Mouse (Mus musculus) stomach, postnatal 0 days (tissue): Measurements from ENCODE around the gene Gm49336. TPM values are rescaled to one million over a fixed set of nuclear protein-coding genes. Genes with fewer than 3 reads are reported as not detected.

ENCODE experiments used
- ATAC-seq: fragments of 200-750 bp; cut with Nextera tagmentation; 2 replicates; pipeline ENCODE4 v1.8.0; 2017; ENCODE audit not compliant: low FRiP score, low TSS enrichment
- DNase-seq: peaks from one replicate; pipeline ENCODE4 v3.0.0-alpha.2; 2016; ENCODE audit warnings: low spot score
- H3K27ac ChIP-seq: fragments of 300-500 bp; sonication (generic); replicated peaks from 2 replicates; pipeline ENCODE4 v1.5.1; 2014; ENCODE audit warnings: mild to moderate bottlenecking, control low read depth
- H3K27me3 ChIP-seq: fragments of 300-500 bp; sonication (generic); 2 replicates; pipeline ENCODE4 v1.6.1; 2014; ENCODE audit warnings: low read length; ENCODE audit not compliant: control insufficient read depth, insufficient read depth
- H3K36me3 ChIP-seq: fragments of 300-500 bp; sonication (generic); 2 replicates; pipeline ENCODE4 v1.6.1; 2014; ENCODE audit warnings: low read length, mixed read lengths; ENCODE audit not compliant: control insufficient read depth, insufficient read depth
- H3K4me1 ChIP-seq: fragments of 300-500 bp; sonication (generic); replicated peaks from 2 replicates; pipeline ENCODE4 v1.6.1; 2014; ENCODE audit warnings: antibody characterized with exemption; ENCODE audit not compliant: control insufficient read depth, insufficient read depth
- H3K4me2 ChIP-seq: fragments of 300-500 bp; sonication (generic); replicated peaks from 2 replicates; pipeline ENCODE4 v1.6.1; 2014; ENCODE audit warnings: low read depth, mild to moderate bottlenecking, control low read depth, moderate library complexity
- H3K4me3 ChIP-seq: fragments of 300-500 bp; sonication (generic); 2 replicates; pipeline ENCODE4 v1.5.1; 2014; ENCODE audit warnings: low read depth, low read length, control low read depth
- H3K9ac ChIP-seq: fragments of 300-500 bp; sonication (generic); 2 replicates; pipeline ENCODE4 v1.6.1; 2014; ENCODE audit warnings: mild to moderate bottlenecking, low read length, control low read depth, mixed read lengths
- H3K9me3 ChIP-seq: fragments of 300-500 bp; sonication (generic); 2 replicates; pipeline ENCODE4 v1.6.1; 2016; ENCODE audit warnings: low read length; ENCODE audit not compliant: control insufficient read depth
- CTCF ChIP-seq: IDR thresholded peaks from 2 replicates; pipeline ENCODE4 v1.5.1; 2016; ENCODE audit warnings: antibody characterized with exemption, low read depth, mild to moderate bottlenecking, moderate library complexity
- EP300 ChIP-seq: optimal IDR thresholded peaks from 2 replicates; pipeline ENCODE3; 2016; ENCODE audit warnings: antibody characterized with exemption
- whole genome bisulfite sequencing: fragments of 180-500 bp; shearing (Covaris S2); extraction: QIAGEN DNeasy Blood & Tissue Kit; methylation state at CpG from one replicate; pipeline ENCODE4 v1.1.7; 2014; 5-methylcytosine and 5-hydroxymethylcytosine counted together
- polyA plus RNA-seq: library from polyadenylated mRNA; unstranded; fragments of >200 nt; fragmentation: Nextera tagmentation; extraction: Ambion mirVana; gene quantifications from 2 replicates; pipeline ENCODE4 v1.2.1, GENCODE M21; 2015

Gm49336 gene
- 25.8 and 25.9 TPM in 2 replicates for polyA plus RNA-seq

- no peaks in the 10 kb centered on the region for H3K9me3 ChIP-seq
- DNase-seq: peak; percentile 99
- ATAC-seq: peak; percentile 100
- H3K4me1 ChIP-seq: no peaks in the 10 kb centered on the region
- peak within 1 kb of the TSS; percentile 95 for H3K4me2 ChIP-seq
- TF ChIP-seq CTCF (peak; percentile 24; the same call in 1 of the 2 replicates), EP300 (peak; percentile 99)
- no peaks in the 10 kb centered on the region for H3K36me3 ChIP-seq
- no peaks in the 10 kb centered on the region for H3K27me3 ChIP-seq
- H3K4me3 ChIP-seq: peak within 1 kb of the TSS; percentile 93
- H3K9ac ChIP-seq: peak within 1 kb of the TSS; percentile 96
- peak within 1 kb of the TSS; percentile 94 for H3K27ac ChIP-seq
- WGBS: under 1% methylated on average over 62 of the region's 62 CpGs
Observed at GRCm38 (mm10) chr14:60251281-60252003, at the start of gene Gm49336, which contains the start of gene Nupl1. Gene Gm49336, minus strand, starts transcription at chr14:60251507. Gene Nupl1, minus strand, starts transcription at chr14:60251431.

DNA sequence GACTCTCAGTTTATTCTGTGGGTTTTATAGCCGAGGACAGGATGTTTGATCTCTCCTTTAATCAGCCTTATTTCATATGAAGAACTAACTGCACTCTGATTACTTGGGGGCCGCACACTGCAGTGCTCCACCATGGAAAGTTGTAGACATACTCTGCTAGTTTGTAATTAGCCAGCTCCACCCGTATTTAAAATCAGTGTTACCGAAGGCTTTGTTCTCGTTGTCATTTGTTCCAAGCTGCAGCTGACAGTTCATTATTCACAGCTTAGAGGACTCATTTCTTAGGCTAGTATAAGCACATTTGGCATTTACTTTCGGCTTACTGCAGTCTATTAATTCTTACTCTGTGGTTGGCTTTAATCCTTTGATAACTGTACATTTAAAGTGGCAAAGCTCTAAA, 49.7 kb upstream of the Gm49336 start:
- Histone ChIP-seq H3K9ac (no peak overlapping the region), H3K4me1 (no peaks in the 10 kb centered on the region), H3K4me2 (no peak overlapping the region), H3K27ac (peak overlapping the region; percentile 30; the same call in 1 of the 2 replicates), H3K27me3 (no peaks in the 10 kb centered on the region), H3K36me3 (peaks cover 15% of the 10 kb centered on the region; the same call in 1 of the 2 replicates), H3K4me3 (no peak overlapping the region), H3K9me3 (no peaks in the 10 kb centered on the region)
- DNase-seq: no peak
- 43% methylated on average over 6 of the region's 6 CpGs for WGBS
- ATAC-seq: no peak
- TF ChIP-seq CTCF (no peak), EP300 (no peak)

- TF ChIP-seq CTCF (peak; percentile 51), EP300 (no peak)
- DNase-seq (peak; percentile 29), ATAC-seq (0 out of 2 replicates have a peak, but pooled peaks have one; percentile 53)
- Histone ChIP-seq H3K36me3 (peaks cover 15% of the 10 kb centered on the region; the same call in 1 of the 2 replicates), H3K4me3 (no peak overlapping the region), H3K27me3 (no peaks in the 10 kb centered on the region), H3K27ac (peak overlapping the region; percentile 30), H3K4me1 (no peaks in the 10 kb centered on the region), H3K9ac (no peak overlapping the region), H3K4me2 (no peak overlapping the region), H3K9me3 (no peaks in the 10 kb centered on the region)
- 66% methylated on average over 14 of the region's 14 CpGs for WGBS
Observed at GRCm38 (mm10) chr14:60300224-60300991, 49.1 kb upstream of the Gm49336 start.

- 44% methylated on average over 1 of the region's 1 CpGs for WGBS
- Histone ChIP-seq H3K9me3 (no peaks in the 10 kb centered on the region), H3K27me3 (no peaks in the 10 kb centered on the region), H3K4me2 (no peak overlapping the region), H3K4me3 (no peak overlapping the region), H3K9ac (no peak overlapping the region), H3K36me3 (peaks cover 19% of the 10 kb centered on the region), H3K4me1 (no peaks in the 10 kb centered on the region), H3K27ac (no peak overlapping the region)
- DNase-seq (no peak), ATAC-seq (no peak)
- TF ChIP-seq EP300 (no peak), CTCF (no peak)
Observed at GRCm38 (mm10) chr14:60295531-60295930, 44.2 kb upstream of the Gm49336 start.

- DNase-seq (no peak), ATAC-seq (no peak)
- Histone ChIP-seq H3K4me2 (no peak overlapping the region), H3K27me3 (no peaks in the 10 kb centered on the region), H3K36me3 (peaks cover 13% of the 10 kb centered on the region), H3K27ac (no peak overlapping the region), H3K9me3 (no peaks in the 10 kb centered on the region), H3K4me1 (no peaks in the 10 kb centered on the region), H3K9ac (no peak overlapping the region), H3K4me3 (no peak overlapping the region)
- WGBS: 83% methylated on average over 4 of the region's 4 CpGs
- TF ChIP-seq CTCF (no peak), EP300 (no peak)
Observed at GRCm38 (mm10) chr14:60290363-60290762, 39.1 kb upstream of the Gm49336 start.
